Mouse (Mus musculus) stomach, postnatal 0 days (tissue): ENCODE data around the gene Lyrm7. TPM values are rescaled to one million over a fixed set of nuclear protein-coding genes. Genes with fewer than 3 reads are reported as not detected.

ENCODE experiments used
- ATAC-seq: fragments of 200-750 bp; cut with Nextera tagmentation; 2 replicates; pipeline ENCODE4 v1.8.0; 2017; ENCODE audit not compliant: low FRiP score, low TSS enrichment
- DNase-seq: peaks from one replicate; pipeline ENCODE4 v3.0.0-alpha.2; 2016; ENCODE audit warnings: low spot score
- H3K27ac ChIP-seq: fragments of 300-500 bp; sonication (generic); replicated peaks from 2 replicates; pipeline ENCODE4 v1.5.1; 2014; ENCODE audit warnings: mild to moderate bottlenecking, control low read depth
- H3K27me3 ChIP-seq: fragments of 300-500 bp; sonication (generic); 2 replicates; pipeline ENCODE4 v1.6.1; 2014; ENCODE audit warnings: low read length; ENCODE audit not compliant: control insufficient read depth, insufficient read depth
- H3K36me3 ChIP-seq: fragments of 300-500 bp; sonication (generic); 2 replicates; pipeline ENCODE4 v1.6.1; 2014; ENCODE audit warnings: low read length, mixed read lengths; ENCODE audit not compliant: control insufficient read depth, insufficient read depth
- H3K4me1 ChIP-seq: fragments of 300-500 bp; sonication (generic); replicated peaks from 2 replicates; pipeline ENCODE4 v1.6.1; 2014; ENCODE audit warnings: antibody characterized with exemption; ENCODE audit not compliant: control insufficient read depth, insufficient read depth
- H3K4me2 ChIP-seq: fragments of 300-500 bp; sonication (generic); replicated peaks from 2 replicates; pipeline ENCODE4 v1.6.1; 2014; ENCODE audit warnings: low read depth, mild to moderate bottlenecking, control low read depth, moderate library complexity
- H3K4me3 ChIP-seq: fragments of 300-500 bp; sonication (generic); 2 replicates; pipeline ENCODE4 v1.5.1; 2014; ENCODE audit warnings: low read depth, low read length, control low read depth
- H3K9ac ChIP-seq: fragments of 300-500 bp; sonication (generic); 2 replicates; pipeline ENCODE4 v1.6.1; 2014; ENCODE audit warnings: mild to moderate bottlenecking, low read length, control low read depth, mixed read lengths
- H3K9me3 ChIP-seq: fragments of 300-500 bp; sonication (generic); 2 replicates; pipeline ENCODE4 v1.6.1; 2016; ENCODE audit warnings: low read length; ENCODE audit not compliant: control insufficient read depth
- CTCF ChIP-seq: IDR thresholded peaks from 2 replicates; pipeline ENCODE4 v1.5.1; 2016; ENCODE audit warnings: antibody characterized with exemption, low read depth, mild to moderate bottlenecking, moderate library complexity
- EP300 ChIP-seq: optimal IDR thresholded peaks from 2 replicates; pipeline ENCODE3; 2016; ENCODE audit warnings: antibody characterized with exemption
- WGBS: fragments of 180-500 bp; shearing (Covaris S2); extraction: QIAGEN DNeasy Blood & Tissue Kit; methylation state at CpG from one replicate; pipeline ENCODE4 v1.1.7; 2014; 5-methylcytosine and 5-hydroxymethylcytosine counted together
- polyA plus RNA-seq: library from polyadenylated mRNA; unstranded; fragments of >200 nt; fragmentation: Nextera tagmentation; extraction: Ambion mirVana; gene quantifications from 2 replicates; pipeline ENCODE4 v1.2.1, GENCODE M21; 2015

Lyrm7 gene
- polyA plus RNA-seq, 1 experiment from 2014 or later: 4.5 TPM

DNA sequence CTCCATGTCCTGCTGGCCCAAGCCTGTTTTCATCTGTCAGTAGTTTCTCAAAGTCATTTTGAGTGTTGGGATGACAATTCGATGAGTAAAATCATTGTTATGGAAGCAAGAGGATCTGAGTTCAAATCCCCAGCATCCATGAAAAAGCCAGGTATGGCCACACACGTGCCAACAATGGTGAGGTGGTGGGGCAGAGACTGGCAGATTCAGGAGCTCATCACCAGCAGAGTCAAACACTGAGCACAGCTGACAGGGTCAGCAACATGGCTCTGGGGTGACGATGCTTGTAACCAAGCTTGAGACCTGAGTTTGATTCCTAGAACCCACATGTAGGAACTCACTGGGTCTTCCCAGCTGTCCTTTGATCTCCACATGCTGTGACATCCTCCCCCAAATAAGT lies 44.4 kb upstream of the Lyrm7 start:
- no peak for TF ChIP-seq CTCF
- TF ChIP-seq EP300: no peak
- no peak for DNase-seq
- ATAC-seq: no peak
- WGBS: 84% methylated on average over 3 of the region's 3 CpGs
- H3K36me3 ChIP-seq: no peaks in the 10 kb centered on the region
- peaks cover 3% of the 10 kb centered on the region; the same call in 1 of the 2 replicates for H3K4me1 ChIP-seq
- peak overlapping the region; percentile 18; the same call in 1 of the 2 replicates for H3K27ac ChIP-seq
- H3K27me3 ChIP-seq: no peaks in the 10 kb centered on the region
- H3K9me3 ChIP-seq: no peaks in the 10 kb centered on the region
- no peak overlapping the region for H3K9ac ChIP-seq
- no peak overlapping the region for H3K4me3 ChIP-seq
- no peak overlapping the region for H3K4me2 ChIP-seq

- no peaks in the 10 kb centered on the region for H3K27me3 ChIP-seq
- ATAC-seq (peak; percentile 68), DNase-seq (peak; percentile 37)
- H3K4me2 ChIP-seq: peak overlapping the region; percentile 88; the same call in 1 of the 2 replicates
- H3K9ac ChIP-seq: no peak overlapping the region
- H3K4me3 ChIP-seq: peak overlapping the region; percentile 46; the same call in 1 of the 2 replicates
- TF ChIP-seq CTCF (no peak), EP300 (no peak)
- no peaks in the 10 kb centered on the region for H3K9me3 ChIP-seq
- H3K27ac ChIP-seq: peak overlapping the region; percentile 13; the same call in 1 of the 2 replicates
- 34% methylated on average over 4 of the region's 4 CpGs for WGBS
- H3K4me1 ChIP-seq: peaks cover 3% of the 10 kb centered on the region; the same call in 1 of the 2 replicates
- no peaks in the 10 kb centered on the region for H3K36me3 ChIP-seq
These were observed 43.4 kb upstream of the Lyrm7 start for GRCm38 (mm10) chr11:54903940-54904706.

DNA sequence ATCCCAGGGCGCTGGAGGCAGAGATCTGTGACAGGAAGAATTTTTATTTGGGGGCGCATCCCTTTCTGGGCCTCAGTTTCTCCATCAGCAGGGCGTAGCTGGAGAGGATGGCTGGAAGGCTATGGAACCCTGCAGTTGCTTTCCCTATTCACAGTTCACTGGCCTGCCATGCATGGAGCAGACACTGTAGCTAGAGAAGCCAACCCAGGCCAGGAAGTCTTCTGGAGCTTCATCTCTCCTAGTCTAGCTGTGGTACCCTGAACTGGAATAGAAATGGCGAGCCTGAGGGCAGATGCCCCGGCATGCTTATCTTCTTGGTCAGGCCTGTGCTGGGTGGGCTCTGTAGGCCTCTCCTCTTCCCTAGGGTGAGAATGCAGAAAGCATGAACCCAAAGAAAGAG lies 42.6 kb upstream of the Lyrm7 start:
- Histone ChIP-seq H3K4me2 (peak overlapping the region; percentile 88), H3K4me1 (peaks cover 3% of the 10 kb centered on the region; the same call in 1 of the 2 replicates), H3K27ac (peak overlapping the region; percentile 35; the same call in 1 of the 2 replicates), H3K27me3 (no peaks in the 10 kb centered on the region), H3K9me3 (no peaks in the 10 kb centered on the region), H3K36me3 (no peaks in the 10 kb centered on the region), H3K4me3 (peak overlapping the region; percentile 46), H3K9ac (peak overlapping the region; percentile 50; the same call in 1 of the 2 replicates)
- ATAC-seq: no peak
- WGBS: 69% methylated on average over 5 of the region's 5 CpGs
- TF ChIP-seq EP300 (no peak), CTCF (no peak)
- DNase-seq: no peak

- TF ChIP-seq EP300: no peak
- ATAC-seq (peak; percentile 80), DNase-seq (peak; percentile 67)
- WGBS: 13% methylated on average over 45 of the region's 45 CpGs
- Histone ChIP-seq H3K9me3 (no peaks in the 10 kb centered on the region), H3K36me3 (no peaks in the 10 kb centered on the region), H3K9ac (peak within 1 kb of the TSS; percentile 50), H3K4me3 (peak within 1 kb of the TSS; percentile 46), H3K4me2 (peak within 1 kb of the TSS; percentile 88), H3K27me3 (no peaks in the 10 kb centered on the region), H3K4me1 (peaks cover 3% of the 10 kb centered on the region; the same call in 1 of the 2 replicates), H3K27ac (0 out of 2 replicates have a peak within 1 kb of the TSS, but pooled peaks have one; percentile 35)
These were observed 41.9 kb upstream of the Lyrm7 start, which contains the start of gene Gpx3 for GRCm38 (mm10) chr11:54902333-54903323. Gpx3 (plus strand) TSS chr11:54902453.

DNA sequence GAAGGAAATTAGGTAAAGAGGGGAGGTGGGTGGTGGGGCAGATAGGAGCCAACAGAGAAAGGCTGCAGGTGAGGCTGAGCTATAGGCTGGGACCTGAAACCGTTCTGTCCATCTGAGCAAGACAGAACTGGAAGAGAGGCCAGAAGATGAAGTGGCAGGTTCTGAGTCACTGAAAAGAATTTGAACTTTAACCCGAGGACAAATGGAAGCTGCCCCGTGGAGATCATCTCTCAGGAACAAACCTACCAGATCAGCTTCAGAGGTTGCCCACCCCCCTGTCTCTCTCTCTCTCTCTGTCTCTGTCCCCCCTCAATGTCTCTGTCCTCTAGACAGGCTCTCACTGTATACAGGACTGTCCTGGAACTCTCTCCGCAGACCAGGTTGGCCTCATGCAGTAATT lies 38.9 kb upstream of the Lyrm7 start:
- Histone ChIP-seq H3K4me2 (no peak overlapping the region), H3K27ac (no peak overlapping the region), H3K9me3 (no peaks in the 10 kb centered on the region), H3K36me3 (no peaks in the 10 kb centered on the region), H3K27me3 (no peaks in the 10 kb centered on the region), H3K4me1 (peaks cover 3% of the 10 kb centered on the region; the same call in 1 of the 2 replicates), H3K4me3 (no peak overlapping the region), H3K9ac (no peak overlapping the region)
- ATAC-seq: no peak
- 52% methylated on average over 4 of the region's 4 CpGs for WGBS
- no peak for DNase-seq
- TF ChIP-seq CTCF (no peak), EP300 (no peak)
